Comparison of ENCODE assay signal across 8 mouse cellular contexts in the genomic region with DNA sequence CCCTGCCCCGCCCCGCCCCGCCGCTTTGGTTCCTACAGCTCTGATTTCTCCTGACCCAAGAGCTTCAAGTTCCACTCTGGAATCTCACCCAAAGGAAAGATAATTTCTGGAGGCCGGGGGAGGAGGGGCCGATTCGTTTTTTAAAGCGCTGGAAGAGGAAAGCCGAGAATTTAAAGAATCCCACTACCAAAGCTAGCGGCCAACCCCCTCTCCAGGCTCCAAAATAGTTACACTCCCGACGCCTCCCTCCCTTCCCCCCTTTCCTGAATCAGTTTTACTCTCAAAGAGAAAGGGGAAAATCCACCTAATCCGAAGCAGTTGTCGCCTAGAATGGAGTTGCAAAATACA. TPM values are rescaled to one million over a fixed set of nuclear protein-coding genes. Genes with fewer than 3 reads are reported as not detected.
DNase-seq lines count a peak whose midpoint lies in the region; ATAC-seq and TF ChIP-seq lines count a peak whose summit lies in the region.

Gene Dse (minus strand): TSS at position 213 of the 348 bp plus-strand sequence.

- no peaks in the 10 kb centered on the region for H3K9me3 ChIP-seq in kidney, embryonic 16.5 days (ENCODE audit: low read length)
- H3K9me3 ChIP-seq in embryonic facial prominence, embryonic 11.5 days (replicated peaks; ENCODE audit: control insufficient read depth, low read length) = no peaks in the 10 kb centered on the region
- no peaks in the 10 kb centered on the region for H3K9me3 ChIP-seq in hindbrain, postnatal 0 days (ENCODE audit: low read length)
- no peaks in the 10 kb centered on the region for H3K9me3 ChIP-seq in midbrain, embryonic 13.5 days

- ATAC-seq in kidney, embryonic 16.5 days (ENCODE audit: low FRiP score, low TSS enrichment) = peak; percentile 16; the same call in 1 of the 2 replicates
- peak; percentile 54 for ATAC-seq in embryonic facial prominence, embryonic 11.5 days (replicated peaks; ENCODE audit: insufficient number of reproducible peaks, low FRiP score, low TSS enrichment, low read depth)
- peak; percentile 41; the same call in 1 of the 2 replicates for ATAC-seq in hindbrain, postnatal 0 days
- 0 out of 2 replicates have a peak, but pooled peaks have one; percentile 0 for ATAC-seq in midbrain, embryonic 13.5 days
- no peak for ATAC-seq in activated CD4-positive, CD25-positive, alpha-beta regulatory T cell, adult 4 months

- H3K27ac ChIP-seq in kidney, embryonic 16.5 days (ENCODE audit: low read length) = peak within 1 kb of the TSS; percentile 88
- H3K27ac ChIP-seq in embryonic facial prominence, embryonic 11.5 days (replicated peaks; ENCODE audit: low read depth, low read length) = peak within 1 kb of the TSS; percentile 96
- H3K27ac ChIP-seq in hindbrain, postnatal 0 days = peak within 1 kb of the TSS; percentile 75
- peak within 1 kb of the TSS; percentile 64 for H3K27ac ChIP-seq in midbrain, embryonic 13.5 days

- no peaks in the 10 kb centered on the region for H3K27me3 ChIP-seq in kidney, embryonic 16.5 days (ENCODE audit: insufficient read depth, low read length)
- H3K27me3 ChIP-seq in embryonic facial prominence, embryonic 11.5 days (ENCODE audit: control insufficient read depth, insufficient read depth, low read length) = no peaks in the 10 kb centered on the region
- H3K27me3 ChIP-seq in hindbrain, postnatal 0 days (ENCODE audit: insufficient read depth, low read length) = no peaks in the 10 kb centered on the region
- no peaks in the 10 kb centered on the region for H3K27me3 ChIP-seq in midbrain, embryonic 13.5 days

- 0 out of 2 replicates have a peak, but pooled peaks cover 4% of the 10 kb centered on the region for H3K4me1 ChIP-seq in kidney, embryonic 16.5 days (ENCODE audit: insufficient read depth, low read length)
- H3K4me1 ChIP-seq in embryonic facial prominence, embryonic 11.5 days (ENCODE audit: control insufficient read depth, insufficient read depth, low read length) = no peaks in the 10 kb centered on the region
- H3K4me1 ChIP-seq in hindbrain, postnatal 0 days (ENCODE audit: insufficient read depth, low read length) = 0 out of 2 replicates have a peak, but pooled peaks cover 5% of the 10 kb centered on the region
- peaks cover 4% of the 10 kb centered on the region; the same call in 1 of the 2 replicates for H3K4me1 ChIP-seq in midbrain, embryonic 13.5 days (replicated peaks)

- no peak for DNase-seq in kidney, postnatal 25 days
- peak; percentile 95 for DNase-seq in R1 (ENCODE audit: low read depth, low spot score)
- DNase-seq in embryonic facial prominence, embryonic 11.5 days (ENCODE audit: low spot score) = no peak
- peak; percentile 36 for DNase-seq in hindbrain, postnatal 0 days (ENCODE audit: low spot score)
- DNase-seq in spleen, adult 12 weeks (ENCODE audit: low spot score) = no peak

- peak within 1 kb of the TSS; percentile 61 for H3K4me2 ChIP-seq in kidney, embryonic 16.5 days (replicated peaks; ENCODE audit: low read depth, low read length)
- peak within 1 kb of the TSS; percentile 69 for H3K4me2 ChIP-seq in embryonic facial prominence, embryonic 11.5 days (ENCODE audit: low read depth, low read length)
- H3K4me2 ChIP-seq in hindbrain, postnatal 0 days (ENCODE audit: low read depth, low read length) = peak within 1 kb of the TSS; percentile 68
- H3K4me2 ChIP-seq in midbrain, embryonic 13.5 days (replicated peaks) = peak within 1 kb of the TSS; percentile 78

- TF ChIP-seq CTCF in hindbrain, postnatal 0 days (IDR thresholded peaks at IDR 0.05; ENCODE audit: low read depth) = no peak

- H3K4me3 ChIP-seq in kidney, embryonic 16.5 days (ENCODE audit: low read length) = peak within 1 kb of the TSS; percentile 78
- peak within 1 kb of the TSS; percentile 75 for H3K4me3 ChIP-seq in embryonic facial prominence, embryonic 11.5 days (ENCODE audit: low read depth, low read length)
- peak within 1 kb of the TSS; percentile 82 for H3K4me3 ChIP-seq in hindbrain, postnatal 0 days (ENCODE audit: low read length)
- peak within 1 kb of the TSS; percentile 73 for H3K4me3 ChIP-seq in midbrain, embryonic 13.5 days (replicated peaks)

- peak within 1 kb of the TSS; percentile 89 for H3K9ac ChIP-seq in kidney, embryonic 16.5 days (replicated peaks; ENCODE audit: low read length)
- peak within 1 kb of the TSS; percentile 87 for H3K9ac ChIP-seq in embryonic facial prominence, embryonic 11.5 days (replicated peaks; ENCODE audit: low read length)
- peak within 1 kb of the TSS; percentile 81 for H3K9ac ChIP-seq in hindbrain, postnatal 0 days (replicated peaks; ENCODE audit: low read length)
- peak within 1 kb of the TSS; percentile 87 for H3K9ac ChIP-seq in midbrain, embryonic 13.5 days (replicated peaks)

- H3K36me3 ChIP-seq in kidney, embryonic 16.5 days (ENCODE audit: insufficient read depth, low read length) = no peaks in the 10 kb centered on the region
- H3K36me3 ChIP-seq in embryonic facial prominence, embryonic 11.5 days (replicated peaks; ENCODE audit: control insufficient read depth, insufficient read depth, low read depth, low read length) = no peaks in the 10 kb centered on the region
- no peaks in the 10 kb centered on the region for H3K36me3 ChIP-seq in hindbrain, postnatal 0 days (ENCODE audit: insufficient read depth, low read length)
- no peaks in the 10 kb centered on the region for H3K36me3 ChIP-seq in midbrain, embryonic 13.5 days

- WGBS in kidney, embryonic 16.5 days = 0% methylated on average over 14 of the region's 14 CpGs
- WGBS in embryonic facial prominence, embryonic 11.5 days = under 1% methylated on average over 14 of the region's 14 CpGs
- 0% methylated on average over 14 of the region's 14 CpGs for WGBS in hindbrain, postnatal 0 days
- WGBS in midbrain, embryonic 13.5 days = under 1% methylated on average over 13 of the region's 14 CpGs

RNA-seq across cellular contexts. Expression of gene Dse, which starts in this region (rescaled TPM):
- polyA plus RNA-seq in kidney, embryonic 16.5 days (2015; fragmentation: Nextera tagmentation; extraction: Ambion mirVana) = 24.7 and 25.4 TPM in 2 replicates
- polyA plus RNA-seq in embryonic facial prominence, embryonic 11.5 days (2014; fragmentation: Nextera tagmentation; extraction: Ambion mirVana) = 45.1 and 47.2 TPM in 2 replicates
- 21.0 and 24.0 TPM in 2 replicates for total RNA-seq in hindbrain, postnatal 0 days (2014; rRNA removed)
- 5.4 and 5.6 TPM in 2 replicates for polyA plus RNA-seq in hindbrain, postnatal 0 days (2015; fragmentation: Nextera tagmentation; extraction: Ambion mirVana)
- polyA plus RNA-seq in midbrain, embryonic 13.5 days (2015; fragmentation: Nextera tagmentation; extraction: Ambion mirVana) = 6.2 and 6.7 TPM in 2 replicates
- polyA plus RNA-seq in activated CD4-positive, CD25-positive, alpha-beta regulatory T cell, adult 4 months (2017; shearing (Covaris generic)) = 1 to 10 TPM; 1.0 to 2.0 TPM

Comparison
In these comparisons a context has a peak if more than half of its experiments do, and no peak if none do; other contexts are left out.
1. DNase-seq: peak in R1 (single experiment) and hindbrain, postnatal 0 days (single experiment); none in kidney, postnatal 25 days (0 of 2), embryonic facial prominence, embryonic 11.5 days (single experiment) and spleen, adult 12 weeks (single experiment).
2. Peak in every context shown above with its lines, with median percentiles within 50 percentile points of each other: H3K27ac ChIP-seq, H3K4me2 ChIP-seq, H3K4me3 ChIP-seq and H3K9ac ChIP-seq.